Mouse (Mus musculus) right cerebral cortex, postnatal 10 days (tissue): ENCODE results near the gene Ppp1r37.
"Not testable (repeated sequence)": the region's sequence is repeated elsewhere in the genome, so short reads cannot be mapped to it uniquely, and the experiment has no call there.

Source experiments
- DNase-seq, 2 experiments: peaks; one replicate each; pipeline ENCODE4 v3.0.0; 2021; ENCODE audit warnings: low spot score in 2 of 2

Ppp1r37 gene

DNA sequence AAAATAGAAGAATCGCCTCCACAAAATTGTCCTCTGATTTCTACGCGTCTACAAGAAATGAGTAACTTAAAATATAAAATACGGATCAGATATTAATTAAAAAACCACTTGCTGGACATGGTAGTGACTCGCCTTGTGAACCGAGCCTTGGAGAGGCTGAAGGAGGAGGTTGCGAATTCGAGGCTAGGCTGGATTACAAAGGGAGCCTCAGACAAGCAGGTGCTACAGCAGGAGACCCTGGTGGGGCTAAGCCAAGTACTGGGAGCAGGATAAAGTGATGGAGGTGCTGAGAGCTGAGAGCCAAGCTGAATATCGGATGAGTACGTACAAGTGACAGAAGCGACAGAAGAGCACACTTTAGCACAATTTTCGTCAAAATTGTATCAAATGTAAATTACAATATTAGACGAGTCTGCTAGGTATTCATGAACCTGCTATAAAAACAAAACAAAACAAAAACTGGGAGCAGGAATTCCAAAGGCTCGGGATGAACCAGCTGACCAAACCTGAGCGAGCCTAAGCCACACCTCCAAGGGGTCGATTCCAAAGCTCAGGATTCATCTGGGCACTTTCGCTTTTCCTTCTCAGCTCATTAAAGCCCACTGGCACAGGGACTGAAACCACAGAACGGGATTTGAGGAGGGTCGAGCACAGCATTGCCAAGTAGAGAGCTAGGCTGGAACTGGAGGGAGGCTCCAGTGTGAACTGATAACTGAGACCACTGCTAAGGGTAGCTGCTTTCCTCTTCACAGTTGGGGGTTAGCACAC, at the start of gene Ppp1r37:
TSS of gene Ppp1r37 (minus strand) at position 434 of the 768 bp plus-strand sequence.
- DNase-seq, result peak; percentile 56 to 65

DNA sequence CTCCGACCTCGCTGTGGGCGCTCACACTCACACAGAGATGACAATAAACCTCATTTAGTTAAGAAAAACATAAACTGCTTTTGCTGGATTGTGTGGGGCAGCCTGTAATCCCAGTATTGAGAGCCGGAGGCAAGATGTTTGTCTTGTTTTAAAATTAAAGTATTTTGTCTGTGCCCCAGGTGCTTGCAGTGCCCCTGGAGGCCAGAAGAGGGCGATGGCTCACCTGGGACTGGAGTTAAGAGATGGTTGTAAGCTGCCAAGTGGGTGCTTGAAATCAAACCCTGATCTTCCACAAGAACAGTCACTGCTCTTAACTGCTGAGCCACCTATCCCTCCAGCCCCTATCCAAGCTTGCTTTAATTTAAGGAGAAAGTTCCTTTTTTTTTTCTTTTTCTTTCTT, 48.1 kb upstream of the Ppp1r37 start:
- no peak for DNase-seq

DNA sequence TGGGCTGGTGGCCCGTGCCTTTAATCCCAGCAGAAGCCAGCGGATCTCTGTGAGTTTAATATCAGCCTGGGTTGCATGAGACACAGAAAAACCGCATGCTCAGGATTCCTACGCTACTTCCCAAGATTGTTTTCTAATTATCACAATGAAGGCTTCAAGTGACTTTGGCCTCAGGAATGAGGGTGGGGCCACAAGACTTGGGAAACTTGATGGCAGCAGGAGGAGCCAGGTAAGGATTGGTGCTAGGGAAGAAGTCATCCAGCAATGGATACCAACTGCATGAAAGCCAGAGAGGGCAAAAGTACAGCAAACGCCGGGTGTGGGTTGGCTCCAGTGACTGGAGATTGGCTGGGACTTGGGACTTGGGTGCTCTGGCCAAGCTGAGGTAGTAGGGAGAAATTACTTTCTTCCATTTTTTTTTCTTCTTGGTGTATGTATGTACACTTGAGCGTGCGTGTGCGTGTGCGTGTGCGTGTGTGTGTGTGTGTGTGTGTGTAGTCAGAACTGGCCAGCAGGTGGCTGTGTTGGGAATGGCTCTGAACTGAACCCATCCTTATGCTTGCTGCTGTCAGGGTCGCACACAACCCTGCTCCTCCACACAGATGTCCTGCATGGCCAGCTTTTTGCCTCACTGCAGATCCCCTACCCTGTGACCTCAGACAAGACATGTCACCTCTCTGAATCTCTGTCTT, 46.9 kb upstream of the Ppp1r37 start:
- no peak for DNase-seq

DNA sequence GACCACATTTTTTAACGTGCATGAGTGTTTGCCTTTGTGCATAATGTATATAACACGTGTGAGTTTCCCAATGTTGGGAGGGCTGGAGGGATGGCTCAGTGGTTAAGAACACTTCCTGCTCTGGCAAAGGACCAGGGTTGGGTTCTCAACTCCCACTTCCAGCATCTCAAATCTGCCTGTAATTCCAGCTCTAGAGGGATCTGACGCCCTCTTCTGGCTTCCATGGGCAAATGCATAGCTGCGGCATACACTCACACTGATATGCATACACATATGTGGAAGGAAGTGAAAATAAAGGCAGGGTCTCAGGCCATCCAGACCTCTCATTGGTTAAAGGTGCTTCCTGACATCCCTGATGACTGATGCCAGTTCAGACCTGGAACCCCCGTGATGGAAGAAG, 44.4 kb upstream of the Ppp1r37 start:
- DNase-seq, result no peak

DNA sequence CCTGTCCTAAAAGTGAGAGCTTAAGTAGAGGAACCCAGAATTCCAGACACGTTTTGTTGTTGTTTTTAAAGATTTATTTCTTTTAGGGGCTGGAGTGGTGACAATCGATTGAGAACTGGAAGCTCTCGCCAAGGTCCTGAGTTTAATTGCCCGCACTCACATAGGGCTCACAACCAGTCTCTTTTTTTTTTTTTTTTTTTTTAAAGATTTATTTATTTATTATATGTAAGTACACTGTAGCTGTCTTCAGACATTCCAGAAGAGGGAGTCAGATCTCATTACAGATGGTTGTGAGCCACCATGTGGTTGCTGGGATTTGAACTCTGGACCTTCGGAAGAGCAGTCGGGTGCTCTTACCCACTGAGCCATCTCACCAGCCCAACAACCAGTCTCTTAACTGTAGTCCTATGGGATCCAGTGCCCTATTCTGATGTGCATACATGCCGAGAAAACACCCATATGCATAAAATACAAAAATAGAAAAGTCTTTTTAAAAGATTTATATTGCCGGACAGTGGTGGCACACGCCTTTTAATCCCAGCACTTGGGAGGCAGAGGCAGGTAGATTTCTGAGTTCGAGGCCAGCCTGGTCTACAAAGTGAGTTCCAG, 41.8 kb upstream of the Ppp1r37 start:
- DNase-seq, result not testable (repeated sequence)

DNA sequence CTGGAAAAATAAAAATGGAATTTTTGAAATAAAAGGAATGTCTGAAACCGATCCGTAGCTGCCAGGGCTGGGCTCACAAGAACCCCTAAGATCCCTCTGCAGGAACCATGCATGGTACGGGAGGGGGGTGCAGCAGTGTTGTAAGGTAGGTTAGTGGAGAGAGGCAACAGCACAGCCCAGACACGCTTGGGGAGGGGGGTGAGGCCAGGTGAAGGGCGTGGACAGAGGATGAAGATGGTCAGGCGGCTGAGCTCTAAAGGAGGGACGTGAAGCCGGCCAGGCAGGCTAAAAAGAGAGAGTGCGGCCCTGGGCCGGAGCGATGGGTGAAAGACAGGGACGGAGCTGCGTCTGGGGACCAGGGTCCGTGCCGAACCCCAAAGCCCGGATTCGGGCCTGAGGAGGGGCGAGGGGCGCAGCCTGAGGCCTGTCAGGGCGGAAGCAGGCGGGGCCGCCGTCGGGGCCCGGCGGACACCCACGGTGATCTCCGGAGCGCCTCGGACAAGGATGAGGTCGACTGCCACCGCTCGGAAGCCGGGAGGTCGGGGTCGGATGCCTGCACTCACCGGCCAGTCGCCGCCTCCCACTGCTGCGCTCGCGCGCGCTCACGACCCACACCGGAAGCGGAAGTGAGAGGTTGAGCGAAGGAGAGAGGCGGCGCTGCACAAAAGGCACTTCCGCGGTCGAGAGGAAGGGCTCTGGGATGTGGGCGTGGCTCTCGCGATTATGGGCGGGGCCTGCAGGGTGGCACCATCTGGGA, 41.2 kb upstream of the Ppp1r37 start, which contains the start of gene Clasrp:
TSS of gene Clasrp (minus strand) at position 638 of the 757 bp plus-strand sequence.
- DNase-seq, result peak; percentile 96

DNA sequence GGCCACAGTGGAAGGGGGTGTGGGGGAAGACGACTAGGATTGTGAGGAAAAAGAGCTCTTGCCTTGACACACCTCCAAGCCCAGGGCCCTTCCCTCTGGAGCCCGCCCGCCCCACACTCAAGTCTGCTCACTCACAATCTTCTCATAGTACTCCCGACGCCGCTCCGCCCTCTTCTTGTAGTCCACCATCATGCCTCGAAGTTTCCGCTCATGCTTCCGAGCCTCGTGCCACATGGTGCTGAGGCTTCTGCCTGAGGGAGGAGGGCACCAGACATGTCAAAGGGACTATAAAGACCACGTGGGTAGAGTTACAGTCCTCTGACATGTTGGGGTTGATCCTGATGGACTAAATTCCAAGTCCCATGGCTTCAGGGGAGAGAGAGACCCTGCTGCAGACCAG, 40.2 kb upstream of the Ppp1r37 start:
- DNase-seq, result no peak

DNA sequence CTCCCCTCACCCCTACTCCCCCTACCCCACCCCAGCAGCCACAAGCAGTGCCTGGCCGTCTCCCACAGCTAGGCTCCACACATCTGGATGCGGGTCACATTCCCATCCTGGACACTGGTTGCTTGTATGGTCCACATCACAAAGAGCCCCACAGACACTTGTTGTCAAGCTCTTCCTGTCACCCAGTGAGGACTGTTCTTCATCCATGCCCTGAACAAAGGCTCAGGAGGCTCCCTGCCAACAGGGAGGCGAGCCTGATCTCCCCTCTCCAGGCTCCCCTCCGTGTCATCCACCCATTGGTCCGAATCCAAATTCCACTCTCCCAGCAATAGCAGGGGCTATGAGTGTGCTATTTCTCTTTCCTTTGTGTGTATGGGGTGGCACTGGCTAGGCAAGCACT, 37.7 kb upstream of the Ppp1r37 start:
- DNase-seq, result peak; percentile 66 to 73

DNA sequence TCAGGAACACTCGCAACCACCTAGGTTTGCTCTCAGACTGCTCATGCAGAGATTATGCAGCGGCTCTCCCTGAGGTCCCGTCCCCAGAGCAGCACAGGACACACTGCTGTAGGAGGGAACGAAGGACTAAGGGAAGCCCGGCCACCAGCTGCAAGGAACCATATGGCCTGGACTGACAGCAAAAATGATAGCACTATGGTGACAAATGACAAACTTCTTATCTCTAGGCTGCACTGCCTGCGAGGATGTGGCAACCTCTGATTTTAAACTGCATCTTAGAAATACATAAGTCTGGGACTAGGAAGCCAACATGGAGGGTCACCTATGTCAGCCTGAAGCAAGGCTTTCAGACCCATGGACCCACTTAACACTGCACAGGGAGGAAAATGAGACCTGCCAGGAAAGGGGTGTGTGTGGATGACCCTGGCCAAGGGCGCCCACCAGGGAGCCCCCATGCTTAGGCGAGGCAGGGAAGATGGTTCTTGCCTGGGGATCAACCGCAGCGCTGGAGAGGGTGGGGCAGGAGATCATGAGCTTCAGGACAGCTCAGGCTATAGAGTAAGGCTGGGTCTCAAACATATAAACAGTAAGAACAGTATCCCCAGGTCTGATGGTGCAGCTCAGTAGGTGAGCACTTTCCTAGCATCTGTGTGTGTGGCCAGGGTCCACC, 30.3 kb upstream of the Ppp1r37 start:
- no peak for DNase-seq

DNA sequence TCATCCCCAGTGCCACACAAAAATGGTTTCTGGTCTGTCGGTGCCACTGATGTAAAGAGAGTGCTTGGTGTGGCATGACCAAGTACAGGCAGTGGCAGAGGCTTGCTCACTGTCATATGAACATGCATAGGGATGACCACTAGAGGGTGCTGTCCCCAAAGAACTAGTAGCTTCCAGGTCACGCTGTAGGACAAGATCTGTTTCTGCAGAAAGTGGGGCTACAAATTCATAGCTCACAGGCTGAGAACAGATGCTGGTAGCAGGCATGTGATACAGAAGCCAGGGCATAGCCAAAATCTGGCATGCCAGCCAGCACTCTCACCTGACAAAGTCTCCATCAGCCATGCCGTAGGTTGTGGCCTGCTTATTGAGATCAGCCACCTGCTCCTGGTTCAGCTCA, 27.0 kb upstream of the Ppp1r37 start:
- peak; percentile 78 to 83 for DNase-seq

DNA sequence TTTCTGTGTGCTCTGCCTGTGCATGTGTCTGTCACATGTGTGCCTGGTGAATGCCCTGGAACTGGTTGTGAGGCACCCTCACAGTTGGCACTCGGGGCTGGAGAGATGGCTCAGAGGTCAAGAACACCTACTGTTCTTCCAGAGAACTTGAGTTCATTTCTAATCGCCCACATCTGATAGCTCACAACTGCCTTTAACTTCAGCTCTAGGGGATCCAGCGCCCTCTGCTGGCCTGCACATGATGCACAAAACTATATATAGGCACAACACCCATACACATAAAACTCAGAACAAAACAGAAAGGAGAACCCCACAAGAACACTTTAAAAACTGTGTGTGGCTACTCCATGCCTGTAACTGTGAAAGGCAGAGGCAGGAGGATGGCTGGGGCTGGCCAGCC, 26.3 kb upstream of the Ppp1r37 start:
- DNase-seq, result peak; percentile 62 to 71

DNA sequence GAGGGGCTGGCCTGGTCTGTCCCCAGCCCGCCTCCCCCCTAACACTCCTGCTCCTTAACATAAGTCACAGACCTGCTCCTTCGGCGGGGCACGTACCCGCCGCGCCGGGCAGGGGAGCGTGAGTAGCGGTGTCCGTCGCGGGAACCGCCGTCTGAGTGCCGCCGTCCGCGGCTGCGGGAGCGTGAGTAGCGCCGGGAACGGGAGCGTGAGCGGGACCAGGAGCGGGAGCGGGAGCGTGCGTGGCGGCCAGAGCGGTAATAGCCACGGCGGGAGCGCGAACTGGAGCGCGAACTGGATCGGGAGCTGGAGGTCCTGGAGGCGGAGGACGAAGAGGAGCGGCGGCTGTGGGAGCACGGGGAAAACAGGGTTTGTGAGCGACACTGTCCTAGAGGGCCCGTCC, 23.4 kb upstream of the Ppp1r37 start:
- no peak for DNase-seq

DNA sequence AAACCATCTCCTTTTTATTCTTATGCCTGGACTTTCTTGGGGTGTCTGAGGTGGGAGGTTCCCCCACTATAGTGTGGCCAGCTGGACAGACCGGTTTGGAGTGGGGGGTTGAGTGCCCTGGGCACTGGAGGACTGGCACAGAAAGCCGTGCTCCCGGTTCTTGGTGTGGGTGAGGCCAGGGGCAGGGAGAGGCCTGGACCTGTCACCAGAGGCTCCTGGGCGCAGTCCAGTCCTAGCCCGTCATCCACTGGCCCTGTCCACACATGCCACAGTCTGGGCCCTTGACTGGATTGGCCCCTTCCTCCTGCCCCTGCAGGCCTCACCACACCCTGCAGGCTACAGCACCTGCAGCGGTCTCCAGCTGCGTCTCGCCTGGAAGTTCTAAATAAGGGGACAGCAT, 17.8 kb upstream of the Ppp1r37 start:
- DNase-seq, result no peak

DNA sequence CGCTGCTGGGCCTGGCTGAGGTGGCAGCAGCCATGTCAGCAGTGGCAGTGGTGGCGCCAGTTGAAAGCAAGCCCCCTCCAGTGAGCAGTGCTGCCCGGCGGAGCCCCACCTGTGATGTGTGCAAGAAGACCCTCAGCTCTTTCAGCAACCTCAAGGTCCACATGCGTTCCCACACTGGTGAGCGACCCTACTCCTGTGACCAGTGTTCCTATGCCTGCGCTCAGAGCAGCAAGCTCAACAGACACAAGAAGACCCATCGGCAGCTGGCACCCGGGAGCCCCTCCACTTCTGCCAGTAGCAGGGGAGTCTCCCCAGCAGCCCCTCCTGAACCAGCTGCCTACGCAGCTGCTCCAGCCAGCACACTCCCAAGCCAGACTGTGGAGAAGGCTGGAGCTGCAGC, 16.9 kb upstream of the Ppp1r37 start:
- no peak for DNase-seq

DNA sequence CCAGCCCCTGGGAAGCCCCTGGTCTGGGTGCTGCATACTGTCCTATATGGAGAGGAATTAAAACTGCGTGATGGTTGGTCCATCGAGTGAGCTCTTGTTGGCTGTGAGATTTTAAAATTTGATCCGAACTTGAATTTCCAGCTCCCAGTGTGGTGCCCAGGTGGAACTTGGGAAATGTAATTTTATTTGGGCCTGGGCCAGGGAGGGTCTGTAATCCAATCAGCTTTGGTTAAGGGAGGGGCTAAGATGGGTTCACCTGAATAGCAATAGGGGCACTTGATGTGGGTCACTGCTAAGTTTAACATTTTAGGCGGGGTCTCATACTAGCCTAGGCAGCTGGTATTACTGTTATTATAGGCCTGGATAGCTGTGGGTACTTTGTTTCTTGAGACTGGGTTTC, 15.6 kb upstream of the Ppp1r37 start:
- DNase-seq, result no peak

DNA sequence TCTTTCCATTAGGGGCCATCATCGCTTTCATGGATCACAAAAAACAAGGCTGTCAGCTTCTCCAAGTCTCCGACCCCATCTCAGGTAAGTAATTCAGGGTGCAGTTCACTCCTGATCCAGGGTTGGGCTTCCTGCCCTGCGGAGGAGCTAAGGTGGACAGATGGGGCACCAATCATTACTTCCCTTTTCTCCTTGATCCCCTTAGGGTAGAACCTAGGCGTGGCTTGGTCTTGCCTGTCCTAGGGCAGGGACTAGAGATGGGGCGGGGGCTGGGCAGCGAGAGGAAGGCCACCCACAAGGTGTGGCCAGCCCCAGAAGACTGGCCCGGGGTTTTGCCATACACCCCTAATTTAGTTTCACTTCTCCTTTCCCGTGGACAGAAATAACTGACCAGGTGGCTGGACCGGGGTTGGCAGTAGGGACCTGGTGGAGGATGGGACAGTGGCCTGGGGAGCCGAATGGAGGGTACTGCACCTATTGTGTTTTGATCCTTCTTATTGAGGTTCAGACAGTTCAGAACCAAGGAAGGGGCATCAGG, 15.1 kb upstream of the Ppp1r37 start:
- no peak for DNase-seq

DNA sequence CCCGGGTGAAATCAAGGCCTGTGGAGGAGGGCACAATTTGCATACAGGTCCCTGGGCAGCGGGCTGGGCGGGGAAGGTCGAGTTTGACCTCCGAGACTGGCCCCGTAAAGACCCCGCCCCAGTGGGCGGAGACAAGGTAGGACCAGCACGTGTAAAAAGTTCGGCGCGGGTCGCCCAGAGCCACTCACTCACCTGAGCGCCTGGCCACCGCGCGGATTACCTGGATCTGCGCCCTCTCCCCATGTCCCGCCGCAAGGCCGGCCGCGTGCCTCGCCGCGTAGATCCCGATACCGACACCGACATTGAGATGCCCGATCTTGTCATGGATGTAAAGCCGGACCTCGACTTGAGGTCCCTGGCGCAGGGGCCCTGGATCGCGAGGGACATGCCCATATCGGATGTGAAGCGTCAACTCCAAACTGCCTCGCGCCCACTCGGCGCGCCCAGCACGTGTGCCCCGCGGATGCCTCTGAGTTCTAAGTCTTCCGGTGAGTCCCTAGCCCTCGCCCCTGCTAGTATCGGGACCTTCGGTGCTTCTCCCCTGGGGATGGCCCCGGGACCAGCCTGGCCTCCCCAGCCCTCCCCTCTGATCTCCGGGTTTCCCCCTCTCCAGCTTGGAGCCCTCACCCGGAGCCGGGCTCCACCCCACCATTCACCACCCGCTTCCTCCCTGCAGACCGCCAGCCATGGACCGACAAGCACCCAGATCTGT, 14.4 kb upstream of the Ppp1r37 start, which contains the start of the genes Zfp296 and Gemin7:
TSS of gene Zfp296 (plus strand) at position 147 of the 712 bp plus-strand sequence.
TSS of gene Gemin7 (minus strand) at position 455 of the 712 bp plus-strand sequence.
- DNase-seq, result no peak

DNA sequence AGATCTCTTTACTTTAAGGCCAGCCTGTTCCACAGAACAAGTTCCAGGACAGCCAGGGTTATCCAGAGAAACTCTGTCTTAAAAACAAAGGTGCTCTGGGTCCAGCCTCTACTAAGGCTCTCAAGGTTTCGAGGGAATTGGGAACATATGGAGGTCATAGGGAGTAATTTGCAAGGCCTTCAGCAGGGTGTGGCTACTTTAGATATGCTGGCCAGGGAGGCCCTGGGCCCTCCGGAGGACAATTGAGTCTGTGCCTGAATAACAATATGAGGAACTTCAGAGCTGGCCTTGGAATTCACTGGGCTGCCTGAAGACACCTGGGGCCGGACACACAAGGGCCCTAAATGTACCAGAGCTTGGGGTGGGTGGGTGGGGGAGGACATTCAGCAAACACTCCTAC, 12.7 kb upstream of the Ppp1r37 start:
- DNase-seq, result no peak

DNA sequence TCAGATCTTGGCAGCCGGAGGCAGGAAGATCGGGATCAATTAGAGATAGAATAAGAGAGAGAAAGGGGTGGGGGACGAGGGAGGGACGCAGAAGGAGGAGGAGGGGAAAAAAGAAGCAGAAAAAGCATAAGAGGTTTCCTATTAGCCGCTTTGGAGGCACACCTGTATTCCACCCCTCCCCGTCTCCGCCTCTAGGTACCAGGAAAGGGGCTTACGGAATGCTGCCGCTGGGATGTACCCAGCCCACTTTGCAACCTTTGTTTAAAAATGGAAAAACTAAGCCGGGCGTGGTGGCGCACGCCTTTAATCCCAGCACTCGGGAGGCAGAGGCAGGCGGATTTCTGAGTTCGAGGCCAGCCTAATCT, 10.9 kb upstream of the Ppp1r37 start:
- DNase-seq, result no peak
